Mouse (Mus musculus) thymus, adult 18-20 months (tissue): ENCODE results near the gene Apobec1.
"Not testable (repeated sequence)": the region's sequence is repeated elsewhere in the genome, so short reads cannot be mapped to it uniquely, and the experiment has no call there.

Source experiments
- DNase-seq, 2 experiments: peaks; one replicate each; pipeline ENCODE4 v3.0.0; 2022; ENCODE audit warnings: mixed read lengths in 2 of 2

Gene Apobec1

DNA sequence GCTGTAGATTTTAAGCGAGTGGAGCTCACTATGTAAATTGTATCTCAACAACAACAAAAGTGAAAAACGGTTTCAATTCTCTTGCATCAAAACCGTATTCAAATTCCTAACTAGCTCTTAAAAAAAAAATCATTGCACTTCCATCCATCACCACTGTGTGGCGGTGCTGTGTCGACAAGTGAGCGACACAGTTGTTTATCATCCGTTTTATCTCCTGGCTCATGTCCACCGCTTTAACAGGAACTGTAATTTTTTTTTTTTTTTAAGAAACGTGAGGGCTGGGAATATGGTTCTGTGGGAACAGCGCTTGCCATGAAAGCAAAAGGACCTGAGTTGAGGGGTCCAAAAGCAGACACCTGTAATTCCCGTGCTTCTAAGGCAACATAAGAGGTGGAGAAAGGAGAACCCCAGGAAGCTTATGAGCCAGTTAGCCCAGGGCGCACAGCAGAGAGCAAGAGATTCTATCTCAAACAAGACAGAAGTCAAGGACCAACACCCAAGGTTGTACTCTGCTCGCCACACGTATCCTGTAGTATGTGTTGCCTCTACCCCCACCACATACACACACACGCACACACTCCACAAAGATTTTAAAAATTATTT is 45.2 kb downstream of the Apobec1 start:
- DNase-seq, result peak in 1 of 2 experiments; percentile 9

DNA sequence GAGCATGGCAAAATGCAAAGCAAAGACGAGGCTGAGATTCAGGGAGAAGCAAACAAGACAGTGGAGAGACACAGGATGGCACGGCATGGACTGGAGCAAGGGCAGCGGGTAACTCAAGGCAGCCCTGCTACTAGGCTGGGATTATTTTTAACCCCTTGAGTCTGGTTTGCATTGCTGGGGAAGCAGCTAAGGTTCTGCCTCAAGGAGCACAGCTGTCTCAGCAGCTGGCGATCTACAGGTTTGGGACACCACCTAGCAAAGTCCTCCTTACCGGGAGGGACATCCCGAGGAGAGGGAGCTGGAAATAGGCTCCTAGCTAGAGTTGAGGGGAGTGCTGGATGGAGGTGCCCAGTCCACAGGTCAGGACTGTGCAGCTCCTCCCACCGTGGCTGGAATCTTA is 47.0 kb downstream of the Apobec1 start:
- no peak for DNase-seq

DNA sequence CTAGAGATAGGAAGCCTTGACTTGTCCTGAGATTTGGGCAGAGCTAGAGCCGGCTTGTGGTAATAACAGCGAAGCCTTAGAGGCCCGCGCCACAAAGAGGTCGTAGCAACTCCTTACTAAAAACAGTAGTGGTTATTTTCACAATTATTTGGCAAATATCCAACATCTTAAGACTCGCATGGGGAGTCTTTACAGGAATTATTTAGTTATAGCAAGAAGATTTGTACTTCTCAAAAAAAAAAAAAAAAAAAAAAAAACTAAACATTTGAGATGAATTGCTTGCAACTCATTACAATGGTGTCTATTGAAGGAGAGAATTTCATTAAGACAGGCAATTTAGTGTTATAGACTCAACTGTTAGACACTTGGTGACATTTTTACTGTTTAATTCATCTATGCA is 48.1 kb downstream of the Apobec1 start:
- no peak for DNase-seq

DNA sequence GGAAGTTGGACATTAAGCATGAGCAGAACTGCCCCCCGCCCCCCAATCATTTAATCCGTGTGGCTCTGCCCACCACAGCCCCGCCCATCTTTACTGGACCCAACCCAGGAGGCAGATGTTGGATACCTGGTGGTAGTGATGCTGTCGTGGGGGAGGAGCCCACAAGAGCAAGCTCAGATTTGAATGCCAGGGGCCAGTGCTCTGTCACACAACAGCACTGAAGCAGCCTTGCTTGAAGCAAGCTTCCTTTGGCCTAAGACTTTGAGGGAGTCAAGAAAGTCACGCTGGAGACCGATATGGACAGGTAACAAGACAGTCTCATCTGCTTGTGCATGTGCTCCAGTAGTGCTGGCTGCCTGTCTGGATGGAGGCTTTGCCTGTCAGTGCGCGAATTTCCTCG is 48.6 kb downstream of the Apobec1 start, which contains the start of gene Aicda:
Aicda (plus strand) TSS at position 196 of the 400 bp plus-strand sequence.
- DNase-seq, result no peak

DNA sequence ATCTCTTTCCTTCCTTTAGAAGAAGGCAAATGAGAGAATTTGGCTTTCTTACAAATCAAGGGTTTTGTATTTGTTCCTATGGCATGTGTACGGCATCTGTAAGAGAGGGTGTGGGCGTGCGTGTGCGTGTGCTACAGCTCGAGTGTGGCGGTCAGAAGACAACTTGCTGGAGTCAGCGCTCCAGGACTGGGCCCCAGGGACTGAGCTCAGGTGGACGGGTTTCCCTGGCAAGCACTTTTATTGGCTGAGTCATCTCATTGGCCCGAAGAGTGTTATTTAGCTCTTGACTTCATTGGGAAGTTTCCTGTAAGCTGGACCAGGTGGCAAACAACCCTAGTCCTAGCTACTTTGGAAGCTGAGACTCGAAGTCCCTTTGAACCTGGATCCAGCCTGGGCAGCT is 56.3 kb downstream of the Apobec1 start:
- DNase-seq, result no peak

DNA sequence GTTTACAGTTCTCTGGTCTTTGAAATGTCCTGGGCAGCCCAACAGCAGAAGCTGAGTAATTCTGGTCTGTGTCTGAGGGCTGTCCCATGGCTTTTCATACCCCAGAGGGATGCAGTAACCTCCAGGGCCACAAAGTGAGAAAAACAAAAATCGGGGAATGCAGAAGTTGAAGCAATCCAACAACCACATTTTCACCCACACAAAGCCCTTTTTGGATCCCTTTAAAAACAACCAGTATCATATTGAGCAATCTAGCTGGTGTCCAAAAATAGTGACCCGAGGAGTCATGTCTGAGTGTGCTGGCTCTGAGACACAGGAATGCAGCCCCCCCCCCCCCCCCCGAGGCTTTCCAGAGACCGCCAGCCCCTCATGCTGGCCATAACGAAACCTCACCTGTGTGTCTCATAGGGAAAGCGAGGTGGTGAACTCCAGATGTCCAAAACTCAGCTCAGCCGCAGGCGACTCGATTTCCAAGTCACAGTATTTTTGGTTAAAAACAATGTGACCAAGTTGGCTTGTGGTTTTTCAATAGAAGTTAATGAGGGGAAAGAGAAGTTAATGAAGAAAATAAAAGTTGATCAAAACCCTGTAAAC is 56.9 kb downstream of the Apobec1 start:
- DNase-seq, result no peak

DNA sequence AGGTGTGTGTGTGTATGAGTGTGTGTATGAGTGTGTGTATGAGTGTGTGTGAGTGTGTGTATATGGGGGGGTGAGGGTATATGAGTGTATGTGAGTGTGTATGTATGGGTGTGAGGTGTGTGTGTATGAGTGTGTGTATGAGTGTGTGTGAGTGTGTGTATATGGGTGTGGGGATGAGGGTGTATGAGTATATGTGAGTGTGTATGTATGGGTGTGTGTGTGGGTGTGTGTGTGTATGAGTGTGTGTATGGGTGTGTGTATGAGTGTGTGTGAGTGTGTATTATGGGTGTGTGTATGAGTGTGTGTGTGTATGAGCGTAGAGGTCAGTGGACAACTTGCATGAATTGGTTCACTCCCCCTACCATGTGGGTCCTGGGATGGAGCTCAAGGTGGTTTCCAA is 57.6 kb downstream of the Apobec1 start:
- no peak for DNase-seq

DNA sequence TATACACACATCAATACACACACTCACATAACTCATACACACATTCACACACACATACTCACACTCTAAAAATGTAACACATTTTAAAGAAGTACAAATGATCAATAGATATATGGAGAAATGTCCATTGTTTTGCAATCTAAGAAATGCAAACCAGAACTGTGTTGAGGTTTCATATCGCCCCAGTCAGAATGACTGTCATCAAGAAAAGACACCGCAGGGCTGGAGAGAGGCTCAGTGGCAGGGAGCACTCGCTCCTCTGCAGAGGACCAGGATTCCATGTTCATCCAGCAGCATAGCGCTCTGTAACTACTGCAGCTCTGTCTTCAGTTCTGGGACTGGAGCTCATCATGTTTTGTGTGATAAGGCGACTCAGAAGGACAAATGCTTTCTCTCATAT is 58.7 kb downstream of the Apobec1 start:
- DNase-seq, result no peak

DNA sequence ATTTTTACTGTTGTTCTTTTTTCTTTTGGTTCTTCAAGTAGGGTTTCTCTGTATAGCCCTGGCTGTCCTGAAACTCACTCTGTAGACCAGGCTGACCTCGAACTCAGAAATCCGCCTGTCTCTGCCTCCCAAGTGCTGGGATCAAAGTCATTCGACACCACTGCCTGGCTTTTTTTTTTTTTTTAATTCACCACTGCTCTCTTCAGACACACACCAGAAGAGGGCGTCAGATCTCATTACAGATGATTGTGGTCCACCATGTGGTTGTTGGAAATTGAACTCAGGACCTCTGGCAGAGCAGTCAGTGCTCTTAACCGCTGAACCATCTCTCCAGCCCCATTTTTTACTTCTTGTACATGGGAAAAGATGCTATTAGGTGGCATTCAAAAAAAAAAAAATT is 59.8 kb downstream of the Apobec1 start:
- DNase-seq, result not testable (repeated sequence)

DNA sequence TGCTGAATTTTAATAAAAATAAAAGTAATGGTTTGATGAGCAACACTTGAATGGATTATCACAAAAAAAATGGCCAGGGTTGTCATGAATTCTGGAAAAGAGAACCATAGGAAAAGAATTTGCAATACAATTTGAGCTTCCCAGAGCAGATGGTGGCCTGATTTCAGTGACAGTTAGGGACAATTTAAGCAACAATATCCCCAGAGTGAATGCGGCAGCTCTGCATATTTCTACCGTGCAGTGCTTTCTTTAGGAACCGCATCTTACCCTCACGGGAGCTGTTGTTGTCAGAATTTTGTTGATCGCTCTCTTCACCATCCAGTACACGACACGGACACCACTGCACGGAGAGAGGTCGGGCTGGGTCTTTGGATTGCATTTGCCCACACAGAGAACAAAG is 62.7 kb downstream of the Apobec1 start:
- no peak for DNase-seq

DNA sequence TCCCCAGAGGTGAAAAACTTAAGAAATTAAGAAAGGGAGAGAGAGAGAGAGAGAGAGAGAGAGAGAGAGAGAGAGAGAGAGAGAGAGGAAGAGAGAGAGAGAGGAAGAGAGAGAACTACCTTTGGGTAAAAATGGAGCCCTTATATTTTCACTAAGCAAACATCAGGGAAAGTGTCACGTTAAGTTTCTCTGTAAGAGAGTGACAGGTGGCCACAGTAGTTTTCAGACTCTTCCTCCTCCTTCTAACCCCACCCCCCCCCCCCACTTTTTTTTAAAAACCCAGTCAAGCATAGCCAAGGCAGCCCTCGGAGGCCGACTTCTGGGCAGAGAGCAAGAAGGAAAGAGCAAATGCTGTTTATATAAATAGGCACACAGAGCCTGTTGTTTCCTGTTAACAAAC is 68.2 kb downstream of the Apobec1 start:
- no peak for DNase-seq

DNA sequence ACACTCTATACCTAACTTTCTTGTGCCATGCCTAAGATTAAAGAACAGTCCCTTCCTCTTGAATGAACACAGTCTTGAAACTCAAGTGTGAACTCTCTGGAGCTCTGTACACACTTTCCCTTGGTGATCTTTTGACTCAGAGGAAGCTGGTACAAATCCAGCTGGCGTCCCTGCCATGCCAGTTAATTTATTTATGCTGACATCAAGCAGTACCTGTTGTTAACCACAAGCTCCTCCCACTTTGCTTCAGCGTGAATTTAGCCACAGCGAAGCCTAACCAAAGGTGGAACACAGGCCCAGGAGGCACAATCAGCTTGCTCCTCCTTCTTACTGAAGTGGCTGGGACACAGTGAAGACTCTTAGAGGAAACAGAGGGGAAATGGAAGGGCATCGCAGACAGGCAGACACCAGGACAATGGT is 69.4 kb downstream of the Apobec1 start:
- peak in 1 of 2 experiments; percentile 14 for DNase-seq

DNA sequence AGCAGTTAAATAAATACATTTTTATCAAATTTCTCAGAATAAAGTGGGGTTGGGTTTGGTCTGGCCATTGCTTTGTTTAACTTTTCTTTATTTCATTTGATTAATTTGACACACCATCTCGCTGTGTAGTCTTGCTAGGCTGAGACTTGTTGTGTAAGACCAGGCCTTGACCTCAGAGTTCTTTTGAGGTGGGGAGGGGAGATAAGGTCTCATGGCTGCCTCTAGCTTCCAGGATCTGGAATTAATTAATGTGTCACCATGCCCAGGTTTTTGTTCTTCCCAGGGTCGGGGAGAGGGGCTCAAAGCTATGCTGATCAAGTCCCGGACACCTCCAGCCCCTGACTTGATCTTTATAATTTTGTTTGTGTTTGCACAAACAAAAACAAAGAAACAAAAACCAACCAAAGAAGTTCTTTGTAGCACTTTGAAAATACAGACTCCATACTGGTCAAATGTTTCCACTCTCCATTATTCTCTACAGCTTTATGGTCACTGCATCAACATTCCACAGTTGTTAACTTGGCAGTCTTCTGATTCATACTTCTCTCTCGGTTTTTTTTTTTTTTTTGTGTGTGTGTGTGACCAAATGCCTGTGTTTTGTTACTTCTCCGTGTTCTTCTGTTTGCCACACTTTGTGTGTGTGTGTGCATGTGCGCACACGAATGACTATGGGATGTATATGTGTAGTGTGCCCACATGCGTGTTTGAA is 70.6 kb downstream of the Apobec1 start:
- no peak for DNase-seq

DNA sequence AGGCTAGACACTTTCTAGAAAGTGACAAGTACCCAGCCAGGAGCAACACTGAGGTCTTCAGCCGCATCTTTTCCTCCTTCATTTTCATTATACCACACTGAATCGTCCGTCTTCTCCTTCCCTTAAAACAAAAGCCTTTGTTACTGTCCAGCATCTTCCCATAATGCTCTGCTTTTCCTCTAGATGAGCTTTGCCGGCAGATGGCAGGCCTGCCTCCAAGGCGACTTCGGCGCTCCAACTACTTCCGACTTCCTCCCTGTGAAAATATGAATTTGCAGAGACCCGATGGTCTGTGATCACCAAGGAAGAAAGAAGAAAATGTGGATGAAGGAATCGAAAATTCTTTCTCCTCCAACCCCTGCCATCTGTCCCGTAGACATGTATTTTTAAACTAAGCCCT is 74.1 kb downstream of the Apobec1 start:
- no peak for DNase-seq
